ENCODE assay signal across 10 mouse cellular contexts in the genomic region with DNA sequence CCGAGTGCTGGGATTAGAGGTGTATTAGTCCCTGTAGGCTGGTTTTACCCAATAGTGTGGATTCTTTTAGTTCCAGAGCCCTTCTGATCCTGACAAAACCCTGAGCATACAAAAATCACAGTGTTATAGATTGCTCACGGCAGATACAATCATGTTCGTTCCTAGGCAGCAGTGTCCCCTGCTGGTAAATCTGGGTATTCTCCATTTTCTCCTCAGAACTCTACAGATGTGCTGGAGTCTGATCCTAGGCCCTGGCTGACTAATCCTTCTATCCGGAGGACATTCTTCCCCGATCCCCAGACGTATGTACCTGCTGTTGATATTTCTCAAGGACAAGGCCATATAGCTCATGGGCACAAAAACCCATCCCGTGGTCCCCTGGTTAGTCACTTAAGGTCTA. TPM values are rescaled to one million over a fixed set of nuclear protein-coding genes. Genes with fewer than 3 reads are reported as not detected.
A peak's percentile ranks its signal among the peaks of the same experiment; 100 is the strongest.
DNase-seq lines count a peak whose midpoint lies in the region; ATAC-seq and TF ChIP-seq lines count a peak whose summit lies in the region.
"Had no signal": no experiment of that assay in that cellular context is flagged by ENCODE, and none has a peak within 500 bp of the region (broad histone marks: within the 10 kb centered on the region; RNA-seq: fewer than 3 reads in every experiment).

No protein-coding gene starts in this region.

- 69% methylated on average over 7 of the region's 7 CpGs for WGBS in intestine, embryonic 16.5 days

- no peak overlapping the region for H3K4me3 ChIP-seq in G1E (ENCODE audit: low read depth, low read length)
- H3K4me3 ChIP-seq in intestine, embryonic 16.5 days (ENCODE audit: low read length): no peak overlapping the region
- H3K4me3 ChIP-seq: neural tube, embryonic 12.5 days had no signal

- no peak overlapping the region for H3K9ac ChIP-seq in intestine, embryonic 16.5 days (ENCODE audit: low read depth, low read length)
- H3K9ac ChIP-seq: neural tube, embryonic 12.5 days had no signal

- H3K27ac ChIP-seq in intestine, embryonic 16.5 days (ENCODE audit: low read length): no peak overlapping the region
- H3K27ac ChIP-seq: neural tube, embryonic 12.5 days had no signal

- ATAC-seq in G1E (ENCODE audit: extremely low read depth, insufficient number of reproducible peaks, low FRiP score, poor library complexity, severe bottlenecking): no peak
- ATAC-seq in intestine, embryonic 16.5 days: 0 out of 2 replicates have a peak, but pooled peaks have one; percentile 31

- peak; percentile 52 for DNase-seq in cerebellum, adult 9-10 months
- DNase-seq in cerebellum, adult 9-11 months: no peak
- DNase-seq in left cerebral cortex, postnatal 14 days (ENCODE audit: low spot score in 2 of 2): peak; percentile 45 to 56
- DNase-seq in left cerebral cortex, adult 11 months (ENCODE audit: low spot score): no peak
- DNase-seq in G1E (ENCODE audit: low spot score): no peak
- DNase-seq in splenic B cell, adult 2 months (ENCODE audit: low read depth, low spot score): peak; percentile 58
- DNase-seq in gastrocnemius, postnatal 14 days: no peak

- intact Hi-C loops in left cerebral cortex, postnatal 14 days (cut with DNase I): loop anchor here (5.0 kb wide), 3 partner anchors 81 to 426 kb away; no protein-coding TSS in a partner anchor
- intact Hi-C loops in gastrocnemius, postnatal 14 days (cut with DNase I; ENCODE audit: low total_unique reads): loop anchor here (5.0 kb wide), 1 partner anchor 161 kb away; no protein-coding TSS in a partner anchor

- H3K9me3 ChIP-seq in G1E (replicated peaks): no peaks in the 10 kb centered on the region
- H3K9me3 ChIP-seq in intestine, embryonic 16.5 days (ENCODE audit: control insufficient read depth, low read length): no peaks in the 10 kb centered on the region
- H3K9me3 ChIP-seq: neural tube, embryonic 12.5 days had no signal

- no peaks in the 10 kb centered on the region for H3K27me3 ChIP-seq in G1E (ENCODE audit: insufficient read depth, low read length)
- H3K27me3 ChIP-seq in intestine, embryonic 16.5 days (replicated peaks; ENCODE audit: control insufficient read depth, insufficient read depth, low read length): no peaks in the 10 kb centered on the region
- H3K27me3 ChIP-seq in splenic B cell, adult 2 months (ENCODE audit: control insufficient read depth, insufficient read depth, low read length, poor library complexity, severe bottlenecking): no peaks in the 10 kb centered on the region
- H3K27me3 ChIP-seq: neural tube, embryonic 12.5 days had no signal

- peaks cover 2% of the 10 kb centered on the region; the same call in 1 of the 2 replicates for H3K4me1 ChIP-seq in G1E (ENCODE audit: insufficient read depth, low read depth, low read length)
- H3K4me1 ChIP-seq in intestine, embryonic 16.5 days (ENCODE audit: control insufficient read depth, insufficient read depth, low read length): no peaks in the 10 kb centered on the region
- H3K4me1 ChIP-seq: neural tube, embryonic 12.5 days had no signal

- H3K36me3 ChIP-seq in G1E (replicated peaks): peaks cover 93% of the 10 kb centered on the region
- H3K36me3 ChIP-seq in intestine, embryonic 16.5 days (ENCODE audit: control insufficient read depth, insufficient read depth, low read length): peaks cover 23% of the 10 kb centered on the region
- H3K36me3 ChIP-seq in splenic B cell, adult 2 months (ENCODE audit: control insufficient read depth, insufficient read depth, low read length, poor library complexity, severe bottlenecking): peaks cover 17% of the 10 kb centered on the region

- peak; percentile 29; the same call in 1 of the 2 replicates for TF ChIP-seq CTCF in G1E (IDR thresholded peaks at IDR 0.05; ENCODE audit: low read depth, low read length)

- no peak overlapping the region for H3K4me2 ChIP-seq in intestine, embryonic 16.5 days (ENCODE audit: low read depth, low read length)
- H3K4me2 ChIP-seq: neural tube, embryonic 12.5 days had no signal

RNA-seq across cellular contexts. Expression of a gene that starts 4.4 kb away (rescaled TPM):
- under 1 TPM; 0.74 to 0.77 TPM for total RNA-seq in left cerebral cortex, postnatal 14 days (2021)
- 0.45 TPM in 1 of 2 replicates, not detected in the other for total RNA-seq in G1E (2014; fragmentation: Nextera tagmentation)
- total RNA-seq in G1E (2017): not detected in 2 replicates
- not detected in 2 replicates for polyA plus RNA-seq in G1E (2012)
- not detected in 2 replicates for polyA plus RNA-seq in intestine, embryonic 16.5 days (2015; fragmentation: Nextera tagmentation; extraction: Ambion mirVana)
- under 1 TPM in 1 of 2 experiments, not detected in 1; 0.21 TPM for total RNA-seq in gastrocnemius, postnatal 14 days (2021)

RNA-seq across cellular contexts. Expression of a gene that starts 13.0 kb away (rescaled TPM):
- 1 to 10 TPM; 1.4 to 1.8 TPM for total RNA-seq in left cerebral cortex, postnatal 14 days (2021)
- total RNA-seq in G1E (2014; fragmentation: Nextera tagmentation): 0.39 and 1.4 TPM in 2 replicates
- 0.44 and 0.46 TPM in 2 replicates for total RNA-seq in G1E (2017)
- polyA plus RNA-seq in G1E (2012): 0.21 and 0.31 TPM in 2 replicates
- 0.47 and 0.48 TPM in 2 replicates for polyA plus RNA-seq in intestine, embryonic 16.5 days (2015; fragmentation: Nextera tagmentation; extraction: Ambion mirVana)
- total RNA-seq in gastrocnemius, postnatal 14 days (2021): under 1 TPM; 0.53 to 0.84 TPM

RNA-seq across cellular contexts. Expression of a gene that starts 13.2 kb away (rescaled TPM):
- 10 to 100 TPM; 20.4 to 22.5 TPM for total RNA-seq in left cerebral cortex, postnatal 14 days (2021)
- 29.5 and 45.5 TPM in 2 replicates for total RNA-seq in G1E (2014; fragmentation: Nextera tagmentation)
- total RNA-seq in G1E (2017): 35.4 and 39.4 TPM in 2 replicates
- polyA plus RNA-seq in G1E (2012): 25.0 and 29.7 TPM in 2 replicates
- 17.7 and 21.6 TPM in 2 replicates for polyA plus RNA-seq in intestine, embryonic 16.5 days (2015; fragmentation: Nextera tagmentation; extraction: Ambion mirVana)
- total RNA-seq in gastrocnemius, postnatal 14 days (2021): 1 to 10 TPM; 3.8 to 4.9 TPM

RNA-seq across cellular contexts. Expression of a gene that starts 13.2 kb away (rescaled TPM):
- 10 to 100 TPM; 38.4 to 49.9 TPM for total RNA-seq in left cerebral cortex, postnatal 14 days (2021)
- total RNA-seq in G1E (2014; fragmentation: Nextera tagmentation): 8.6 and 11.8 TPM in 2 replicates
- total RNA-seq in G1E (2017): 10.9 and 11.4 TPM in 2 replicates
- 1.7 and 2.7 TPM in 2 replicates for polyA plus RNA-seq in G1E (2012)
- polyA plus RNA-seq in intestine, embryonic 16.5 days (2015; fragmentation: Nextera tagmentation; extraction: Ambion mirVana): 33.0 and 35.5 TPM in 2 replicates
- 10 to 100 TPM; 17.9 to 18.9 TPM for total RNA-seq in gastrocnemius, postnatal 14 days (2021)

RNA-seq across cellular contexts. Expression of a gene that starts 23.0 kb away (rescaled TPM):
- total RNA-seq in left cerebral cortex, postnatal 14 days (2021): not detected
- total RNA-seq in G1E (2014; fragmentation: Nextera tagmentation) (not detected in 2 replicates), G1E (2017) (0.22 TPM in 1 of 2 replicates, not detected in the other)
- polyA plus RNA-seq in G1E (2012): not detected in 2 replicates
- 0.18 and 0.22 TPM in 2 replicates for polyA plus RNA-seq in intestine, embryonic 16.5 days (2015; fragmentation: Nextera tagmentation; extraction: Ambion mirVana)
- 100 to 1,000 TPM; 281 to 363 TPM for total RNA-seq in gastrocnemius, postnatal 14 days (2021)
- total RNA-seq: left cerebral cortex, postnatal 10 days had no signal

Comparison
In these comparisons a context has a peak if more than half of its experiments do, and no peak if none do; other contexts are left out.
1. DNase-seq: peak in cerebellum, adult 9-10 months (single experiment), left cerebral cortex, postnatal 14 days (2 of 2) and splenic B cell, adult 2 months (single experiment); none in cerebellum, adult 9-11 months (single experiment), left cerebral cortex, adult 11 months (single experiment), G1E (single experiment) and gastrocnemius, postnatal 14 days (single experiment).